Mouse (Mus musculus) neural tube, embryonic 13.5 days (tissue): ENCODE measurements around the gene Shroom3. TPM values are rescaled to one million over a fixed set of nuclear protein-coding genes. Genes with fewer than 3 reads are reported as not detected.

Source experiments
- ATAC-seq: fragments of 200-750 bp; cut with Nextera tagmentation; 2 replicates; pipeline ENCODE4 v1.8.0; 2017; ENCODE audit warnings: low read depth, mild to moderate bottlenecking, moderate TSS enrichment, moderate library complexity
- H3K27ac ChIP-seq: fragments of 300-500 bp; sonication (generic); replicated peaks from 2 replicates; pipeline ENCODE4 v1.5.1; 2015; ENCODE audit warnings: moderate library complexity, mild to moderate bottlenecking, inconsistent platforms
- H3K27me3 ChIP-seq: fragments of 300-500 bp; sonication (generic); 2 replicates; pipeline ENCODE4 v1.6.1; 2015; ENCODE audit warnings: mild to moderate bottlenecking, inconsistent platforms
- H3K36me3 ChIP-seq: fragments of 300-500 bp; sonication (generic); 2 replicates; pipeline ENCODE4 v1.6.1; 2015; ENCODE audit warnings: mild to moderate bottlenecking, inconsistent platforms
- H3K4me1 ChIP-seq: fragments of 300-500 bp; sonication (generic); replicated peaks from 2 replicates; pipeline ENCODE4 v1.6.1; 2015; ENCODE audit warnings: inconsistent platforms
- H3K4me2 ChIP-seq: fragments of 300-500 bp; sonication (generic); 2 replicates; pipeline ENCODE4 v1.6.1; 2015; ENCODE audit warnings: inconsistent platforms, mild to moderate bottlenecking, moderate library complexity
- H3K4me3 ChIP-seq: fragments of 300-500 bp; sonication (generic); 2 replicates; pipeline ENCODE4 v1.5.1; 2015; ENCODE audit warnings: mild to moderate bottlenecking, inconsistent platforms
- H3K9ac ChIP-seq: fragments of 300-500 bp; sonication (generic); 2 replicates; pipeline ENCODE4 v1.6.1; 2015; ENCODE audit warnings: moderate library complexity, mild to moderate bottlenecking, inconsistent platforms
- H3K9me3 ChIP-seq: fragments of 300-500 bp; sonication (generic); 2 replicates; pipeline ENCODE4 v1.6.1; 2016; ENCODE audit warnings: inconsistent platforms
- WGBS: fragments of 180-500 bp; shearing (Covaris S2); methylation state at CpG from one replicate; pipeline ENCODE4 v1.1.7; 2015; 5-methylcytosine and 5-hydroxymethylcytosine counted together
- polyA plus RNA-seq: library from polyadenylated mRNA; unstranded; fragments of >200 nt; fragmentation: Nextera tagmentation; extraction: Ambion mirVana; gene quantifications from 2 replicates; pipeline ENCODE4 v1.2.1, GENCODE M21; 2015

The Shroom3 gene
- polyA plus RNA-seq, 1 experiment from 2014 or later: 1.7 TPM

GRCm38 (mm10) chr5:92994861-92995260 lies 311.6 kb downstream of the Shroom3 start:
- H3K4me1 ChIP-seq: peaks cover 13% of the 10 kb centered on the region
- no peaks in the 10 kb centered on the region for H3K36me3 ChIP-seq
- H3K27me3 ChIP-seq: no peaks in the 10 kb centered on the region
- no peaks in the 10 kb centered on the region for H3K9me3 ChIP-seq
- WGBS: 96% methylated on average over 2 of the region's 2 CpGs
- no peak overlapping the region for H3K27ac ChIP-seq
- H3K9ac ChIP-seq: no peak overlapping the region
- ATAC-seq: no peak
- no peak overlapping the region for H3K4me2 ChIP-seq
- H3K4me3 ChIP-seq: no peak overlapping the region

- Histone ChIP-seq H3K4me1 (peaks cover 13% of the 10 kb centered on the region), H3K9ac (no peak overlapping the region), H3K27me3 (no peaks in the 10 kb centered on the region), H3K4me3 (no peak overlapping the region), H3K27ac (peak overlapping the region; percentile 65), H3K36me3 (no peaks in the 10 kb centered on the region), H3K9me3 (no peaks in the 10 kb centered on the region), H3K4me2 (no peak overlapping the region)
- WGBS: 53% methylated on average over 5 of the region's 5 CpGs
- ATAC-seq: peak; percentile 66
These were observed 314.3 kb downstream of the Shroom3 start for GRCm38 (mm10) chr5:92997428-92998120.

GRCm38 (mm10) chr5:92998494-92999016 lies 315.3 kb downstream of the Shroom3 start:
- Histone ChIP-seq H3K36me3 (no peaks in the 10 kb centered on the region), H3K9me3 (no peaks in the 10 kb centered on the region), H3K9ac (no peak overlapping the region), H3K4me2 (no peak overlapping the region), H3K27me3 (no peaks in the 10 kb centered on the region), H3K27ac (0 out of 2 replicates have a peak overlapping the region, but pooled peaks have one; percentile 20), H3K4me3 (no peak overlapping the region), H3K4me1 (peaks cover 13% of the 10 kb centered on the region)
- ATAC-seq: no peak
- 47% methylated on average over 5 of the region's 5 CpGs for WGBS

GRCm38 (mm10) chr5:93000060-93000459 lies 316.8 kb downstream of the Shroom3 start:
- 80% methylated on average over 6 of the region's 6 CpGs for WGBS
- no peaks in the 10 kb centered on the region for H3K36me3 ChIP-seq
- H3K4me3 ChIP-seq: no peak overlapping the region
- H3K4me2 ChIP-seq: no peak overlapping the region
- no peak for ATAC-seq
- H3K9me3 ChIP-seq: no peaks in the 10 kb centered on the region
- no peak overlapping the region for H3K27ac ChIP-seq
- no peaks in the 10 kb centered on the region for H3K27me3 ChIP-seq
- H3K9ac ChIP-seq: no peak overlapping the region
- peaks cover 14% of the 10 kb centered on the region for H3K4me1 ChIP-seq

GRCm38 (mm10) chr5:93000774-93001757 lies 317.8 kb downstream of the Shroom3 start:
- no peak for ATAC-seq
- no peak overlapping the region for H3K4me2 ChIP-seq
- no peak overlapping the region for H3K9ac ChIP-seq
- no peak overlapping the region for H3K4me3 ChIP-seq
- H3K27ac ChIP-seq: peak overlapping the region; percentile 19
- H3K27me3 ChIP-seq: no peaks in the 10 kb centered on the region
- no peaks in the 10 kb centered on the region for H3K36me3 ChIP-seq
- 73% methylated on average over 17 of the region's 17 CpGs for WGBS
- no peaks in the 10 kb centered on the region for H3K9me3 ChIP-seq
- peaks cover 24% of the 10 kb centered on the region for H3K4me1 ChIP-seq

- Histone ChIP-seq H3K4me1 (peaks cover 20% of the 10 kb centered on the region), H3K9ac (no peak overlapping the region), H3K27me3 (no peaks in the 10 kb centered on the region), H3K4me3 (no peak overlapping the region), H3K27ac (no peak overlapping the region), H3K9me3 (no peaks in the 10 kb centered on the region), H3K4me2 (no peak overlapping the region), H3K36me3 (no peaks in the 10 kb centered on the region)
- ATAC-seq: no peak
- WGBS: 92% methylated on average over 2 of the region's 2 CpGs
These were observed 319.4 kb downstream of the Shroom3 start for GRCm38 (mm10) chr5:93002615-93003014.

GRCm38 (mm10) chr5:93005229-93005814 lies 322.1 kb downstream of the Shroom3 start:
- Histone ChIP-seq H3K4me3 (0 out of 2 replicates have a peak overlapping the region, but pooled peaks have one; percentile 12), H3K27ac (0 out of 2 replicates have a peak overlapping the region, but pooled peaks have one; percentile 23), H3K9me3 (no peaks in the 10 kb centered on the region), H3K9ac (0 out of 2 replicates have a peak overlapping the region, but pooled peaks have one; percentile 12), H3K4me2 (peak overlapping the region; percentile 48), H3K27me3 (no peaks in the 10 kb centered on the region), H3K36me3 (no peaks in the 10 kb centered on the region), H3K4me1 (peaks cover 12% of the 10 kb centered on the region)
- 11% methylated on average over 20 of the region's 20 CpGs for WGBS
- peak; percentile 53; the same call in 1 of the 2 replicates for ATAC-seq

- H3K9ac ChIP-seq: 0 out of 2 replicates have a peak overlapping the region, but pooled peaks have one; percentile 12
- no peaks in the 10 kb centered on the region for H3K27me3 ChIP-seq
- no peak for ATAC-seq
- H3K4me1 ChIP-seq: peaks cover 12% of the 10 kb centered on the region
- WGBS: 35% methylated on average over 14 of the region's 14 CpGs
- H3K27ac ChIP-seq: no peak overlapping the region
- no peaks in the 10 kb centered on the region for H3K9me3 ChIP-seq
- H3K4me2 ChIP-seq: peak overlapping the region; percentile 48
- H3K36me3 ChIP-seq: no peaks in the 10 kb centered on the region
- H3K4me3 ChIP-seq: 0 out of 2 replicates have a peak overlapping the region, but pooled peaks have one; percentile 12
These were observed 322.6 kb downstream of the Shroom3 start for GRCm38 (mm10) chr5:93005815-93006341.

- Histone ChIP-seq H3K9me3 (no peaks in the 10 kb centered on the region), H3K4me1 (peaks cover 12% of the 10 kb centered on the region), H3K27me3 (no peaks in the 10 kb centered on the region), H3K36me3 (no peaks in the 10 kb centered on the region), H3K9ac (no peak overlapping the region), H3K27ac (no peak overlapping the region), H3K4me3 (no peak overlapping the region), H3K4me2 (no peak overlapping the region)
- ATAC-seq: no peak
- WGBS: 92% methylated on average over 9 of the region's 9 CpGs
These were observed 325.0 kb downstream of the Shroom3 start for GRCm38 (mm10) chr5:93008256-93008655.
